Mouse (Mus musculus): ENCODE results near the gene Majin. TPM values are rescaled to one million over a fixed set of nuclear protein-coding genes. Genes with fewer than 3 reads are reported as not detected.

Gene Majin
- polyA plus RNA-seq (2016; fragmentation: Nextera tagmentation; extraction: Ambion mirVana), result not detected in 2 replicates

DNA sequence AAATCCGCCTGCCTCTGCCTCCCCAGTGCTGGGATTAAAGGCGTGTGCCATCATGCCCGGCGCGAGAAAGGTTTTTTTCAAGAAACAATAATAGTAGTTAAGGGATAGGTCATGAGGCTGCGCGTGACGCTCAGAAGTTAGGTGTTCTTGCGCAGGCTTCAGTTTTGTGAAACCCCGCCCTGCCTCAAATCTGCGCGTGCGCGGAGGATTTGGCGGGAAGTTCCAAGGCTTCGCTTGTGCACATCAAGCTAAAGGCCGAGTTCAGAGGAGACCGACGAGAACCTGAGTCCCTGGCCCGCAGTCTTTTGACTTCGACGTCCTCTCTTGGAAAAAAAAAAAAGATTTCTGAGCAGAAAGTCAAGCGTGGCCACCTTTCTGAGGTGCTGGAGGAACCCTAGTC lies at the start of gene Majin:
Gene Majin (plus strand): TSS at position 258 of the 400 bp plus-strand sequence.
- 83% methylated on average over 23 of the region's 23 CpGs for WGBS
- Histone ChIP-seq H3K27ac (no peak within 1 kb of the TSS), H3K9ac (no peak within 1 kb of the TSS), H3K9me3 (replicated peaks) (no peaks in the 10 kb centered on the region), H3K4me1 (no peaks in the 10 kb centered on the region), H3K36me3 (no peaks in the 10 kb centered on the region), H3K4me3 (no peak within 1 kb of the TSS), H3K27me3 (no peaks in the 10 kb centered on the region), H3K4me2 (replicated peaks) (no peak within 1 kb of the TSS)
- no peak for ATAC-seq (ENCODE audit: low FRiP score)

GRCm38 (mm10) chr19:6136397-6136796 lies 47.8 kb upstream of the Majin start:
- H3K4me3 ChIP-seq, result no peak overlapping the region
- H3K4me1 ChIP-seq, result peaks cover 10% of the 10 kb centered on the region
- no peaks in the 10 kb centered on the region for H3K9me3 ChIP-seq (replicated peaks)
- H3K9ac ChIP-seq, result no peak overlapping the region
- peaks cover 38% of the 10 kb centered on the region for H3K36me3 ChIP-seq
- 81% methylated on average over 3 of the region's 3 CpGs for WGBS
- H3K27ac ChIP-seq, result no peak overlapping the region
- H3K4me2 ChIP-seq (replicated peaks), result no peak overlapping the region
- no peak for ATAC-seq (ENCODE audit: low FRiP score)
- H3K27me3 ChIP-seq, result no peaks in the 10 kb centered on the region

- H3K36me3 ChIP-seq, result peaks cover 30% of the 10 kb centered on the region
- H3K27ac ChIP-seq, result 0 out of 2 replicates have a peak overlapping the region, but pooled peaks have one; percentile 99
- H3K4me1 ChIP-seq, result peaks cover 10% of the 10 kb centered on the region
- no peaks in the 10 kb centered on the region for H3K9me3 ChIP-seq (replicated peaks)
- 93% methylated on average over 6 of the region's 6 CpGs for WGBS
- peak overlapping the region; percentile 72 for H3K4me2 ChIP-seq (replicated peaks)
- peak overlapping the region; percentile 68; the same call in 1 of the 2 replicates for H3K4me3 ChIP-seq
- no peaks in the 10 kb centered on the region for H3K27me3 ChIP-seq
- H3K9ac ChIP-seq, result peak overlapping the region; percentile 85
- no peak for ATAC-seq (ENCODE audit: low FRiP score)
Observed at GRCm38 (mm10) chr19:6139701-6140100, 44.5 kb upstream of the Majin start.

GRCm38 (mm10) chr19:6140374-6140677 lies 43.9 kb upstream of the Majin start:
- WGBS, result 9% methylated on average over 16 of the region's 16 CpGs
- peaks cover 25% of the 10 kb centered on the region for H3K36me3 ChIP-seq
- no peaks in the 10 kb centered on the region for H3K27me3 ChIP-seq
- no peak for ATAC-seq (ENCODE audit: low FRiP score)
- peak overlapping the region; percentile 85 for H3K9ac ChIP-seq
- H3K4me2 ChIP-seq (replicated peaks), result peak overlapping the region; percentile 72
- H3K4me3 ChIP-seq, result peak overlapping the region; percentile 68
- H3K4me1 ChIP-seq, result peaks cover 10% of the 10 kb centered on the region
- H3K9me3 ChIP-seq (replicated peaks), result no peaks in the 10 kb centered on the region
- peak overlapping the region; percentile 99 for H3K27ac ChIP-seq

GRCm38 (mm10) chr19:6140678-6141393 lies 43.4 kb upstream of the Majin start, which contains the start of gene Batf2:
TSS of gene Batf2 (plus strand) at chr19:6140983.
- peak within 1 kb of the TSS; percentile 68 for H3K4me3 ChIP-seq
- H3K36me3 ChIP-seq, result peaks cover 20% of the 10 kb centered on the region
- H3K9ac ChIP-seq, result peak within 1 kb of the TSS; percentile 85
- peaks cover 10% of the 10 kb centered on the region for H3K4me1 ChIP-seq
- H3K4me2 ChIP-seq (replicated peaks), result peak within 1 kb of the TSS; percentile 72
- H3K27ac ChIP-seq, result peak within 1 kb of the TSS; percentile 99
- H3K9me3 ChIP-seq (replicated peaks), result no peaks in the 10 kb centered on the region
- H3K27me3 ChIP-seq, result no peaks in the 10 kb centered on the region
- peak; percentile 95 for ATAC-seq (ENCODE audit: low FRiP score)
- under 1% methylated on average over 63 of the region's 68 CpGs for WGBS

- Histone ChIP-seq H3K4me3 (peak within 1 kb of the TSS; percentile 68), H3K27me3 (no peaks in the 10 kb centered on the region), H3K9me3 (replicated peaks) (no peaks in the 10 kb centered on the region), H3K36me3 (peaks cover 15% of the 10 kb centered on the region), H3K9ac (peak within 1 kb of the TSS; percentile 85), H3K4me1 (peaks cover 10% of the 10 kb centered on the region), H3K4me2 (replicated peaks) (peak within 1 kb of the TSS; percentile 72), H3K27ac (peak within 1 kb of the TSS; percentile 99)
- under 1% methylated on average over 15 of the region's 15 CpGs for WGBS
- ATAC-seq (ENCODE audit: low FRiP score), result peak; percentile 86
Observed at GRCm38 (mm10) chr19:6141394-6141749, 42.8 kb upstream of the Majin start, which contains the start of gene Arl2. TSS of gene Arl2 (minus strand) at chr19:6141548.

DNA sequence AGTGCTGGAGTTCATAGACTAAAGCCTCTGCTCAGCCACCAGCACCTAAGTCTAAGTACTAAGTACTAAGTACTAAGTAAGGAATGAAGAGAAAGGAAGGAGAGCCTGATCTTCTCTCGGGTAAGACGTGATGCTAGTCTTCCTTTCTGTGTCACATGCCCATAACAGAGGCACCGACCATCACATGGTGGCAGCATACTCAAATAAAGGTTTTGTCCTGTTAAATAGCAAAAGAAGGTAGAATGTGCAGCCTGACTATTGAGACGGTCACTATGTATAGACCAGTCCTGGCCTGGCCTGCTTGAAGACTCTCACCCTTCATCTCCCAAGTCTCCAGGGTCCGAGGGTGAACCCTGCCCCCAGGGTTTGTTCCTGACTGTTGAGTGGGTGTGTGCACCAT lies 39.3 kb upstream of the Majin start:
- ATAC-seq (ENCODE audit: low FRiP score), result no peak
- Histone ChIP-seq H3K27me3 (no peaks in the 10 kb centered on the region), H3K36me3 (no peaks in the 10 kb centered on the region), H3K4me3 (no peak overlapping the region), H3K4me2 (replicated peaks) (no peak overlapping the region), H3K4me1 (peaks cover 6% of the 10 kb centered on the region), H3K27ac (no peak overlapping the region), H3K9ac (no peak overlapping the region), H3K9me3 (replicated peaks) (no peaks in the 10 kb centered on the region)
- WGBS, result 82% methylated on average over 5 of the region's 5 CpGs

DNA sequence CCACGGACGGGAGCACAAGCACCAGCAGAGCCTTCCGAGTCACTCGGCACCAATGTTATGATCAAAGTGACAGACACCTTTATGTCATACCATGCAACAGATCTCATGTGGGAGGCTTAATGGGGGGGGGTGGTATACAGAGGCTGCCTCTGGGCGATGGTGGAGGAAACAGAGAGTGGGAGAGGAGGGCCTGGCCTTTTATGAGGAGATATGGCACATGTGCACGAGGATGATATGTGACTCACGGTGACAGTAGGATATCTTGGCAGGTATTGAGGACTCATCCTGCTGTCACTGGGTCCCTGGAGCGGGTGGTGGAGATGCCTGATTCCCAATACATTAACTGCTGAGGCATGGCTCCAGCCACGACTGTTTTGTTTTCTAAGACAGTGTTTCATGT lies 29.0 kb upstream of the Majin start:
- Histone ChIP-seq H3K27me3 (no peaks in the 10 kb centered on the region), H3K9me3 (replicated peaks) (no peaks in the 10 kb centered on the region), H3K27ac (no peak overlapping the region), H3K9ac (no peak overlapping the region), H3K36me3 (no peaks in the 10 kb centered on the region), H3K4me2 (replicated peaks) (no peak overlapping the region), H3K4me1 (no peaks in the 10 kb centered on the region), H3K4me3 (no peak overlapping the region)
- ATAC-seq (ENCODE audit: low FRiP score), result no peak
- 84% methylated on average over 9 of the region's 9 CpGs for WGBS

- 69% methylated on average over 8 of the region's 8 CpGs for WGBS
- Histone ChIP-seq H3K4me2 (replicated peaks) (no peak overlapping the region), H3K9ac (no peak overlapping the region), H3K4me1 (no peaks in the 10 kb centered on the region), H3K27me3 (no peaks in the 10 kb centered on the region), H3K9me3 (replicated peaks) (no peaks in the 10 kb centered on the region), H3K4me3 (no peak overlapping the region), H3K36me3 (no peaks in the 10 kb centered on the region), H3K27ac (no peak overlapping the region)
- no peak for ATAC-seq (ENCODE audit: low FRiP score)
Observed at GRCm38 (mm10) chr19:6156372-6156771, 27.8 kb upstream of the Majin start.

DNA sequence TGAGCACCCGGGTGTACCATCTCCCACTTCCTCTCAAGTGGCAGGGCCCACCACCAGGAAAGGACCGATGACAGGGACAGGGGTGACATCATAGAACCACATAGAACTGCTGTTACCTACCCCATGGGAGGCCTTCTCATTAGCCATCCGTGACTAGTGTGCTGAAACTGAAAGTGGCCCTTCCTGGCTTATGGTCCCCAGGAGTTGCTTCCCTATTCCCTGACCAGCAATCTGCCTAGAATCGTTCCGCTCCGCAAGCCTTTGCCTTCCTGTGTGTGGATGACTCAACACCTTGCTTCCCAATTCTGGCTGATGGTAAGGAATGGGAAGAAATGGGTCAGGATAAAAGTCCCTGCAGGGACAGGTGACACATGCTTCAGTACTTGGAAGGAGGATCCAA lies 27.0 kb upstream of the Majin start:
- H3K4me3 ChIP-seq, result no peak overlapping the region
- ATAC-seq (ENCODE audit: low FRiP score), result no peak
- no peak overlapping the region for H3K4me2 ChIP-seq (replicated peaks)
- no peak overlapping the region for H3K27ac ChIP-seq
- H3K9me3 ChIP-seq (replicated peaks), result no peaks in the 10 kb centered on the region
- no peaks in the 10 kb centered on the region for H3K4me1 ChIP-seq
- no peak overlapping the region for H3K9ac ChIP-seq
- H3K36me3 ChIP-seq, result no peaks in the 10 kb centered on the region
- no peaks in the 10 kb centered on the region for H3K27me3 ChIP-seq
- 68% methylated on average over 6 of the region's 6 CpGs for WGBS

DNA sequence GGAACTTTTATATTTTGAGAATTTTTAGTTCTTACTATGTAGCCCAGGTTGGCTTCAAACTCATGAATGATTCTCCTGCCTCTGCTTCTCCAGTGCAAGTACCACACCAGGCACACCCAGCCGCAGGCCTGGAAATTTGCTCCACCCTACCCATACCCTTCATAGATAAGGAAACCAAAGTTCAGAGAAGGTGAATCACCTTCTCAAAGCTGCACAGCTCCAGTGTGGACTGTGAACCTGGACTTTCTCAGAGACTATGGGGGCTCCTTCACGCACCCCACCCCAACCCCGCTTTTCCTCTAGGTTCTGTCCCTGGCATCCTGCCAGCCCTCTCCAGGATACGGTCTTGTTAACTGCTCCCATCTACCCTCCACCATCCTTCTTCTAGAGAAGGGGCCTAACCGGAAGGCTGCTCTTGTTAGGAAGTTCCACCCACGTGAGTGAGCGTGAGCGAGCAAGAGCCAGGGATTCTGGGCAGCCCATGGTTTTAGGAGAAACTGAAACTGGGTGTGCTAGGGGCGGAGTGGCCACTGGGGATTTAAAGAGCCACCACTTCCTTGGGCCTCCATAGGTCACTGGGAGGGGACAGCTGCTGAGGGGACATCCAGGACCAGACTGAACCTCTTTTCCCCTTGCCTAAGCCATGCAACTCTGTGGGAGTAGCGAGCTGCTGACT lies 20.2 kb upstream of the Majin start:
- Histone ChIP-seq H3K4me2 (replicated peaks) (no peak overlapping the region), H3K27ac (no peak overlapping the region), H3K4me1 (no peaks in the 10 kb centered on the region), H3K36me3 (no peaks in the 10 kb centered on the region), H3K4me3 (no peak overlapping the region), H3K27me3 (no peaks in the 10 kb centered on the region), H3K9me3 (replicated peaks) (no peaks in the 10 kb centered on the region), H3K9ac (no peak overlapping the region)
- 74% methylated on average over 10 of the region's 10 CpGs for WGBS
- no peak for ATAC-seq (ENCODE audit: low FRiP score)

DNA sequence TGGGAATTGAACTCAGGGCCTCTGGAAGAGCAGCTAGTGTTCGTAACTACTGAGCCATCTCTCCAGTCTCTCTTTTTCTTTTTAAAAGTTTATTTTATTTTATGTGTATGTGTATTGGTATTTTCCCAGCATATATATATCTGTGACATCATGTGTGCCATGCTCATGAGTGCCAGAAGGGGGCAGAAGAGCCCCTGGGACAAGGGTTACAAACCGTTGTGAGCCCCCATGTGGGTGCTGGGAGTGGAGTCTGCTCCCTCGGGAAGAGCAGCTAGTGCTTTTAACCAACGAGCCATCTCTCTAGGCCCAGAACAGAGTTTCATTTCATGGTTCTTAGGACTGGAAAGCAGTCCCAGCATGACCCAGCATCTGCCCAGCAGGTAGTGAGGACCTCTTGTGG lies 17.4 kb upstream of the Majin start:
- Histone ChIP-seq H3K36me3 (no peaks in the 10 kb centered on the region), H3K4me1 (no peaks in the 10 kb centered on the region), H3K9ac (no peak overlapping the region), H3K27ac (no peak overlapping the region), H3K4me2 (replicated peaks) (no peak overlapping the region), H3K27me3 (no peaks in the 10 kb centered on the region), H3K4me3 (no peak overlapping the region), H3K9me3 (replicated peaks) (no peaks in the 10 kb centered on the region)
- 71% methylated on average over 4 of the region's 4 CpGs for WGBS
- ATAC-seq (ENCODE audit: low FRiP score), result no peak

DNA sequence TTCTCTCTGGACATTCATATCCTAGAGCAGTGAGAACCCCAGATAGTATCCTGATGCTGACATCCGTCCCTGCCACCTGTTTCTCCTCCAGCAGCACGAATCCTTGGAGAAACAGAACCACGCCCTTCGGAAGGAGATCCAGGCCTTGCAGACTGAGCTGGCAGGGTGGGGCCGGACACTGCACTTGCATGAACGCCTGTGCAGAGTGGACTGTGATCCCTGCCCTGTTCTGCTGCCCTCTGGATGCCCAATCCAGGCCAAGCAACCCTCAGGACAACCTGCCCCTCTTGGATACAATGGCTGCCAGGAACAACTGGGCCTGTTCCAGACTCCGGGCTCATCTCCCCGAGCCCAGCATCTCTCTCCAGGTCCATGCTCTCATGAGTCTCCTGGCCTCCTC lies 13.0 kb upstream of the Majin start:
- no peaks in the 10 kb centered on the region for H3K36me3 ChIP-seq
- no peak overlapping the region for H3K4me2 ChIP-seq (replicated peaks)
- no peak overlapping the region for H3K9ac ChIP-seq
- WGBS, result 89% methylated on average over 8 of the region's 8 CpGs
- H3K4me3 ChIP-seq, result no peak overlapping the region
- H3K27me3 ChIP-seq, result no peaks in the 10 kb centered on the region
- H3K9me3 ChIP-seq (replicated peaks), result no peaks in the 10 kb centered on the region
- ATAC-seq (ENCODE audit: low FRiP score), result no peak
- peaks cover 2% of the 10 kb centered on the region; the same call in 1 of the 2 replicates for H3K4me1 ChIP-seq
- no peak overlapping the region for H3K27ac ChIP-seq
